Mouse (Mus musculus): ENCODE results near the gene Arhgef6.

The Arhgef6 gene

GRCm38 (mm10) chrX:57211876-57212275 lies 126.7 kb downstream of the Arhgef6 start, which contains the start of gene Cd40lg:
Gene Cd40lg, plus strand, starts transcription at chrX:57212143.
- in situ Hi-C loops (cut with MboI; ENCODE audit: unreplicated experiment in 2 of 2), result no loop called here

GRCm38 (mm10) chrX:57210591-57210990 lies 127.9 kb downstream of the Arhgef6 start:
- in situ Hi-C loops (cut with MboI; ENCODE audit: unreplicated experiment in 2 of 2), result no loop called here

GRCm38 (mm10) chrX:57200397-57200796 lies 138.1 kb downstream of the Arhgef6 start:
- in situ Hi-C loops (cut with MboI; ENCODE audit: unreplicated experiment in 2 of 2), result no loop called here

- in situ Hi-C loops (cut with MboI; ENCODE audit: unreplicated experiment in 2 of 2), result loop anchor here in 1 of 2 experiments (25.0 kb wide), 1 partner anchor 111 kb away; the partner anchor contains the start of gene Vgll1
These were observed 140.5 kb downstream of the Arhgef6 start for GRCm38 (mm10) chrX:57198036-57198435.

- in situ Hi-C loops (cut with MboI; ENCODE audit: unreplicated experiment in 2 of 2), result loop anchor here in 1 of 2 experiments (25.0 kb wide), 1 partner anchor 109 kb away; the partner anchor contains the start of gene Vgll1
These were observed 142.2 kb downstream of the Arhgef6 start for GRCm38 (mm10) chrX:57196319-57196718.

- in situ Hi-C loops (cut with MboI; ENCODE audit: unreplicated experiment in 2 of 2), result loop anchor here in 1 of 2 experiments (25.0 kb wide), 1 partner anchor 102 kb away; the partner anchor contains the start of gene Vgll1
These were observed 149.2 kb downstream of the Arhgef6 start for GRCm38 (mm10) chrX:57189335-57189734.

GRCm38 (mm10) chrX:57187301-57187700 lies 151.2 kb downstream of the Arhgef6 start:
- in situ Hi-C loops (cut with MboI; ENCODE audit: unreplicated experiment in 2 of 2), result loop anchor here in 1 of 2 experiments (25.0 kb wide), 1 partner anchor 100 kb away; the partner anchor contains the start of gene Vgll1

- in situ Hi-C loops (cut with MboI; ENCODE audit: unreplicated experiment in 2 of 2), result loop anchor here in 1 of 2 experiments (25.0 kb wide), 1 partner anchor 96 kb away; the partner anchor contains the start of gene Vgll1
These were observed 155.2 kb downstream of the Arhgef6 start for GRCm38 (mm10) chrX:57183359-57183758.

GRCm38 (mm10) chrX:57182470-57182869 lies 156.1 kb downstream of the Arhgef6 start:
- in situ Hi-C loops (cut with MboI; ENCODE audit: unreplicated experiment in 2 of 2), result loop anchor here in 1 of 2 experiments (25.0 kb wide), 1 partner anchor 95 kb away; the partner anchor contains the start of gene Vgll1

All from v-Abl transformed pro-B cells (cell line).